Mouse (Mus musculus) lung, adult 2 months (tissue): ENCODE results near the gene Ssh1.

ENCODE experiments used
- CTCF ChIP-seq: fragments of 200-500 bp; IDR thresholded peaks from 2 replicates; pipeline ENCODE4 v1.5.1; 2011; ENCODE audit warnings: mild to moderate bottlenecking, low read length, control low read depth; ENCODE audit not compliant: insufficient read depth
- POLR2A ChIP-seq: fragments of 200-500 bp; IDR thresholded peaks from 2 replicates; pipeline ENCODE4 v1.6.1; 2011; ENCODE audit warnings: low read depth, mild to moderate bottlenecking, control low read depth, low read length, borderline replicate concordance; ENCODE audit errors: extremely low read depth

- no peak for TF ChIP-seq CTCF
- TF ChIP-seq POLR2A, result no peak
Observed at GRCm38 (mm10) chr5:113959039-113959438, 34.7 kb downstream of the Ssh1 start.
